Mouse (Mus musculus) heart, postnatal 0 days (tissue): Measurements from ENCODE around the gene Kif13a.

ENCODE experiments used
- CTCF ChIP-seq: IDR thresholded peaks from 2 replicates; pipeline ENCODE4 v1.5.1; 2016; ENCODE audit warnings: antibody characterized with exemption, control low read depth, low read depth
- EP300 ChIP-seq: IDR thresholded peaks from 2 replicates; pipeline ENCODE4 v1.6.1; 2016; ENCODE audit warnings: antibody characterized with exemption, low read depth

- TF ChIP-seq CTCF (no peak), EP300 (no peak)
Observed at GRCm38 (mm10) chr13:46945256-46945655, 15.6 kb upstream of the Kif13a start.
